Mouse (Mus musculus): ENCODE results near the gene Gpr68. TPM values are rescaled to one million over a fixed set of nuclear protein-coding genes. Genes with fewer than 3 reads are reported as not detected.

The Gpr68 gene
- polyA plus RNA-seq, 1 experiment from 2014 or later, result 0.72 TPM

GRCm38 (mm10) chr12:100843171-100843570 is 64.8 kb downstream of the Gpr68 start:
- H3K79me2 ChIP-seq (ENCODE audit: inconsistent target), result no peaks in the 10 kb centered on the region
- no peak overlapping the region for H3K27ac ChIP-seq
- WGBS (ENCODE audit: missing documents), result 97% methylated on average over 4 of the region's 4 CpGs
- H3K4me3 ChIP-seq (ENCODE audit: inconsistent target), result no peak overlapping the region
- peaks cover 25% of the 10 kb centered on the region for H3K36me3 ChIP-seq (ENCODE audit: inconsistent target)

DNA sequence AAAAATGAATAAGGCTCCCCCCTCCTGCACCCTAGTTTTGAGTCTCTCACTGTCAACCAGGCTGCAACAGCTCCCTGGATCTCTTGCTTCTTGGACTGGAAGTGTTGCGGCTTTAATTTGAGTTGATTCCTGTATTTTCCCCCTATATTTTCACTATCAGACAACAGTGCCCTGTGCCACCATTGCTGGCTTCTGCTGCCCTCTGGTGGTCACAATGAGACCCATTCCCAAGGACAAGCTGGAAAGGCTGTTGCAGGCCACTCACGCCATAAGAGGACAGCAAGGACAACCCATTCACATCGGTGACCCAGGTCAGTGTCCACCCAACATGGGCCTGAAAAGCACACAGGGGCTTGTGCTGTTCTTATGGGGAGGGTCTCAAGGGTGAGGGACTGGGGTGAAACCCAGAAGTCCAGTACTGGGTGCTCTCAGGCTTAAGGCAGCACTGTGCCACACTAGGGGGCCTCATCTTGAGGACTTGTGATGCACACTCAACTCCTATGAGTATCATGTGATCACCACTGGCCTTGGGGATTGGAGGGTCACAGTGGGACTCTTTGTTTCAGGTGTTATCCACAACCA is 66.7 kb downstream of the Gpr68 start:
- WGBS (ENCODE audit: missing documents), result 24% methylated on average over 3 of the region's 3 CpGs
- no peak overlapping the region for H3K27ac ChIP-seq
- no peaks in the 10 kb centered on the region; the same call in 1 of the 2 replicates for H3K79me2 ChIP-seq (ENCODE audit: inconsistent target)
- no peak overlapping the region for H3K4me3 ChIP-seq (ENCODE audit: inconsistent target)
- peaks cover 25% of the 10 kb centered on the region; the same call in 1 of the 2 replicates for H3K36me3 ChIP-seq (ENCODE audit: inconsistent target)

DNA sequence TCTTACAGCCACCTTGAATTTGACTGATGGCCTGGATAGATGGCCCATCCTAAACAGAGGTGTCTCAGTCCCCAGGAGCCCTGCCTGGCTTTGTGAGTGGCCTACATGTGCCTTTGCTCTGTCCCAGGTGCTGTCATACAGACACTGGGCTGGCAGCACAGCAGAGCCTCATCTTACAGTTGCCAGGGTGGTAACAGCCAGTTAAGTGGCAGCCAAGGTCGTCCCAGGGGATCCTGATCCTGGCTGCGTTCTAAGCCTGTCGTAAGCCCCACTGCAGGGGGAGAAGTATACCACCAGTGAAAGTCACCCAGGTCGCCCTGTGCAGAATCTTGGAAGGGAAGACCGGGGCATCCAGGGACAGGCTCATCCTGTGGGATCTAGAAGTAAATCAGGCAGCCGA is 68.1 kb downstream of the Gpr68 start:
- Histone ChIP-seq H3K79me2 (ENCODE audit: inconsistent target) (no peaks in the 10 kb centered on the region; the same call in 1 of the 2 replicates), H3K4me3 (ENCODE audit: inconsistent target) (no peak overlapping the region), H3K36me3 (ENCODE audit: inconsistent target) (peaks cover 25% of the 10 kb centered on the region; the same call in 1 of the 2 replicates), H3K27ac (peak overlapping the region; percentile 70)
- 98% methylated on average over 6 of the region's 6 CpGs for WGBS (ENCODE audit: missing documents)

DNA sequence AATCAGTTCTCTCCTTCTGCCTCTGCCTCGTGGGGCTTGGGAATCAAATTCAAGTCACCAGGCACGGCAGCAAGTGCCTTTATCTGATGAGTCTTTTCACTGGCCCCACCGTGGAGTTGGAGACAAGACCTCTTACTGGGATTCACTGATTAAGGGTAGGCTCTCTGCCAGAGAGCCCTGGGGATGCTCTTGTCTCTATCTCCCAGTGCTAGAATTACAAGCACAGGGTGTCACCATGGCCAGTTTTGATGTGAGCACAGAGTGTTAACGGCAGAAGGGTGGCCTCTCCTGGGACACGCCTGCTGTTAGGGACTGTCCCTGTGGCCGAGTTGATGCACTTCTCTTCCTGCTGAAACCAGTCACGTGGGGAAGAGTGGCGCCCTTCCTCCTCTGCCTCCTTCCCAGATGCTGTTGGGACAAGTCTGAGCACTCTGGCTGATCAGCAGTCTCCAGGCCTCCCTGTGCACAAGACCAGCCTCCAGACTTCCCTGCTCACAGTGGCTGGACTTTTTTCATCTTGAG is 68.9 kb downstream of the Gpr68 start:
- Histone ChIP-seq H3K79me2 (ENCODE audit: inconsistent target) (no peaks in the 10 kb centered on the region; the same call in 1 of the 2 replicates), H3K27ac (peak overlapping the region; percentile 70), H3K36me3 (ENCODE audit: inconsistent target) (peaks cover 22% of the 10 kb centered on the region; the same call in 1 of the 2 replicates), H3K4me3 (ENCODE audit: inconsistent target) (no peak overlapping the region)
- whole genome bisulfite sequencing (ENCODE audit: missing documents), result 31% methylated on average over 8 of the region's 8 CpGs

GRCm38 (mm10) chr12:100837208-100837607 is 70.8 kb downstream of the Gpr68 start:
- 3% methylated on average over 3 of the region's 3 CpGs for WGBS (ENCODE audit: missing documents)
- H3K4me3 ChIP-seq (ENCODE audit: inconsistent target), result peak overlapping the region; percentile 25
- peak overlapping the region; percentile 70 for H3K27ac ChIP-seq
- H3K79me2 ChIP-seq (ENCODE audit: inconsistent target), result no peaks in the 10 kb centered on the region; the same call in 1 of the 2 replicates
- peaks cover 11% of the 10 kb centered on the region for H3K36me3 ChIP-seq (ENCODE audit: inconsistent target)

GRCm38 (mm10) chr12:100831629-100832325 is 76.2 kb downstream of the Gpr68 start:
- no peaks in the 10 kb centered on the region; the same call in 1 of the 2 replicates for H3K79me2 ChIP-seq (ENCODE audit: inconsistent target)
- no peak overlapping the region for H3K27ac ChIP-seq
- H3K4me3 ChIP-seq (ENCODE audit: inconsistent target), result no peak overlapping the region
- peaks cover 11% of the 10 kb centered on the region for H3K36me3 ChIP-seq (ENCODE audit: inconsistent target)
- 89% methylated on average over 8 of the region's 8 CpGs for WGBS (ENCODE audit: missing documents)

DNA sequence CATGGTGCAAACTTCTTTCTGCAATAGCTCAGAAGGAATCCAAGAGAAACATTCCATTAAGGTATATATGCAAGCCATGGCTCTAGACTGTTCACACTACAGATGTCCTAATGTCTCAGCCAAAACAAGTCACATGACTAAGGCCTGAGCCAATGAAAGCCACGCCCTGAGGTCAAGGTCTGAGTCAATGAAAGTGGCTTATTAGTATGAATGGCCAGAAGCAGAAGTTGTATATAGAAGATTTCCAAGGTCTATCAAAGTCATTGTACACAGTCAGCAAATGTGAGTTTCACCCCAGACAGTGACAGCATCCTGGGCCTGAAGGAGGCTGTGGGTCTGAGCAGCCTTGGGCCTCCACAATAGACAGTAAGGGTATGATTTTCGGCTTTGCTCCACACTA is 77.0 kb downstream of the Gpr68 start:
- no peak overlapping the region for H3K4me3 ChIP-seq (ENCODE audit: inconsistent target)
- peaks cover 11% of the 10 kb centered on the region for H3K36me3 ChIP-seq (ENCODE audit: inconsistent target)
- H3K79me2 ChIP-seq (ENCODE audit: inconsistent target), result no peaks in the 10 kb centered on the region
- H3K27ac ChIP-seq, result no peak overlapping the region
- 82% methylated on average over 2 of the region's 2 CpGs for WGBS (ENCODE audit: missing documents)

Other genes with a start within 250 kb of the Gpr68 start
- gene Rps6ka5, start 181.2 kb downstream of the Gpr68 start, polyA plus RNA-seq (2018), result 1.5 to 3.5 TPM (median 2.6 TPM) in 3 replicates
- gene Dglucy, start 129.1 kb downstream of the Gpr68 start, polyA plus RNA-seq (2018), result 18.9 to 27.9 TPM (median 22.1 TPM) in 3 replicates
- 0.21 to 1.5 TPM (median 0.47 TPM) in 3 replicates for gene Ccdc88c, start 120.9 kb upstream of the Gpr68 start, polyA plus RNA-seq (2018)
- gene Ppp4r3a, start 175.5 kb upstream of the Gpr68 start, polyA plus RNA-seq (2018), result 31.3 to 62.1 TPM (median 34.6 TPM) in 3 replicates

Data from macrophage (primary cell).